Mouse (Mus musculus) forebrain, embryonic 10.5 days (tissue): ENCODE results near the gene Meis3. TPM values are rescaled to one million over a fixed set of nuclear protein-coding genes. Genes with fewer than 3 reads are reported as not detected.

ENCODE experiments used
- polyA plus RNA-seq: library from polyadenylated mRNA; unstranded; fragments of >200 nt; fragmentation: Nextera tagmentation; extraction: Ambion mirVana; gene quantifications from 2 replicates; pipeline ENCODE4 v1.2.1, GENCODE M21; 2016

The Meis3 gene
- polyA plus RNA-seq, 1 experiment from 2014 or later, result 56.7 TPM

Other genes starting within 250 kb of the Meis3 start
- 171 and 179 TPM in 2 replicates for gene Nop53, start 229.0 kb upstream of the Meis3 start, polyA plus RNA-seq
- gene Ehd2, start 207.5 kb upstream of the Meis3 start, polyA plus RNA-seq, result 10.1 and 11.2 TPM in 2 replicates
- gene Bicra, start 127.2 kb upstream of the Meis3 start, polyA plus RNA-seq, result 7.0 and 7.7 TPM in 2 replicates
- 0.10 TPM in 1 of 2 replicates, not detected in the other for gene Zfp541, start 113.3 kb upstream of the Meis3 start, polyA plus RNA-seq
- 169 and 171 TPM in 2 replicates for gene Napa, start 76.6 kb upstream of the Meis3 start, polyA plus RNA-seq
- 26.0 and 28.8 TPM in 2 replicates for gene Kptn, start 55.2 kb upstream of the Meis3 start, polyA plus RNA-seq
- 0.22 and 0.34 TPM in 2 replicates for gene Slc8a2, start 45.3 kb upstream of the Meis3 start, polyA plus RNA-seq
- 19.6 and 21.2 TPM in 2 replicates for gene Dhx34, start 46.9 kb downstream of the Meis3 start, polyA plus RNA-seq
- 0.09 TPM in 2 replicates for gene C5ar2, start 69.1 kb downstream of the Meis3 start, polyA plus RNA-seq
- gene C5ar1, start 84.5 kb downstream of the Meis3 start, polyA plus RNA-seq, result 0.50 and 0.80 TPM in 2 replicates
- gene Inafm1, start 98.5 kb downstream of the Meis3 start, polyA plus RNA-seq, result 5.6 and 6.3 TPM in 2 replicates
- gene Ccdc9, start 111.7 kb downstream of the Meis3 start, polyA plus RNA-seq, result 28.7 and 34.8 TPM in 2 replicates
- gene Bbc3, start 133.3 kb downstream of the Meis3 start, polyA plus RNA-seq, result 16.4 and 18.8 TPM in 2 replicates
- gene Sae1, start 212.7 kb downstream of the Meis3 start, polyA plus RNA-seq, result 505 and 521 TPM in 2 replicates
- 18.8 and 19.2 TPM in 2 replicates for gene Zc3h4, start 225.8 kb downstream of the Meis3 start, polyA plus RNA-seq